Mouse (Mus musculus) limb, embryonic 10.5 days (tissue): ENCODE measurements around the gene Vmn1r51. TPM values are rescaled to one million over a fixed set of nuclear protein-coding genes. Genes with fewer than 3 reads are reported as not detected.
"Not testable (repeated sequence)": the region's sequence is repeated elsewhere in the genome, so short reads cannot be mapped to it uniquely, and the experiment has no call there.

Source experiments
- DNase-seq: peaks from one replicate; pipeline ENCODE4 v3.0.0-alpha.2; 2017; ENCODE audit warnings: low spot score
- H3K27ac ChIP-seq: fragments of 300-500 bp; sonication (generic); 2 replicates; pipeline ENCODE4 v1.5.1; 2016; ENCODE audit warnings: mild to moderate bottlenecking
- H3K27me3 ChIP-seq: fragments of 300-500 bp; sonication (generic); 2 replicates; pipeline ENCODE4 v1.6.1; 2016; ENCODE audit warnings: low read depth, mild to moderate bottlenecking; ENCODE audit not compliant: poor library complexity, severe bottlenecking
- H3K36me3 ChIP-seq: fragments of 300-500 bp; sonication (generic); 2 replicates; pipeline ENCODE4 v1.6.1; 2016; ENCODE audit warnings: mild to moderate bottlenecking, moderate library complexity
- H3K4me1 ChIP-seq: fragments of 300-500 bp; sonication (generic); 2 replicates; pipeline ENCODE4 v1.6.1; 2016
- H3K4me3 ChIP-seq: fragments of 300-500 bp; sonication (generic); 2 replicates; pipeline ENCODE4 v1.5.1; 2016; ENCODE audit warnings: mild to moderate bottlenecking, moderate library complexity
- H3K9me3 ChIP-seq: fragments of 300-500 bp; sonication (generic); replicated peaks from 2 replicates; pipeline ENCODE4 v1.6.1; 2016; ENCODE audit warnings: mild to moderate bottlenecking
- WGBS: fragments of 180-500 bp; shearing (Covaris S2); methylation state at CpG from one replicate; pipeline ENCODE4 v1.1.7; 2016; 5-methylcytosine and 5-hydroxymethylcytosine counted together
- polyA plus RNA-seq: library from polyadenylated mRNA; unstranded; fragments of >200 nt; fragmentation: Nextera tagmentation; extraction: Ambion mirVana; gene quantifications from 2 replicates; pipeline ENCODE4 v1.2.1, GENCODE M21; 2016

Vmn1r51 gene
- polyA plus RNA-seq: not detected in 2 replicates

- DNase-seq, H3K9me3 ChIP-seq, H3K4me3 ChIP-seq, H3K36me3 ChIP-seq, H3K27ac ChIP-seq, H3K4me1 ChIP-seq, H3K27me3 ChIP-seq: not testable (repeated sequence)
- WGBS: 96% methylated on average over 1 of the region's 1 CpGs
Measured at GRCm38 (mm10) chr6:90122296-90122695, at the start of gene Vmn1r51. Gene Vmn1r51 (plus strand): TSS chr6:90122596.

GRCm38 (mm10) chr6:90078406-90078805 lies 44.0 kb upstream of the Vmn1r51 start, which contains the start of gene Vmn1r49:
Gene Vmn1r49 (minus strand): TSS chr6:90078506.
- H3K4me3 ChIP-seq: no peak within 1 kb of the TSS
- no peaks in the 10 kb centered on the region for H3K27me3 ChIP-seq
- no peak for DNase-seq
- WGBS: 82% methylated on average over 4 of the region's 4 CpGs
- no peak within 1 kb of the TSS for H3K27ac ChIP-seq
- H3K9me3 ChIP-seq: no peaks in the 10 kb centered on the region
- H3K4me1 ChIP-seq: no peaks in the 10 kb centered on the region
- H3K36me3 ChIP-seq: no peaks in the 10 kb centered on the region

- Histone ChIP-seq H3K27me3 (no peaks in the 10 kb centered on the region), H3K4me1 (no peaks in the 10 kb centered on the region), H3K27ac (no peak overlapping the region), H3K36me3 (no peaks in the 10 kb centered on the region), H3K9me3 (no peaks in the 10 kb centered on the region), H3K4me3 (no peak overlapping the region)
- no peak for DNase-seq
- WGBS: 90% methylated on average over 2 of the region's 2 CpGs
Measured at GRCm38 (mm10) chr6:90100566-90100965, 21.8 kb upstream of the Vmn1r51 start.

- Histone ChIP-seq H3K4me1 (no peaks in the 10 kb centered on the region), H3K27ac (no peak within 1 kb of the TSS), H3K36me3 (no peaks in the 10 kb centered on the region), H3K9me3 (no peaks in the 10 kb centered on the region), H3K4me3 (no peak within 1 kb of the TSS), H3K27me3 (no peaks in the 10 kb centered on the region)
- no peak for DNase-seq
- WGBS: 69% methylated on average over 2 of the region's 2 CpGs
Measured at GRCm38 (mm10) chr6:90101130-90101529, 21.3 kb upstream of the Vmn1r51 start, which contains the start of gene Vmn1r50. Gene Vmn1r50 (plus strand): TSS chr6:90101430.

GRCm38 (mm10) chr6:90160139-90160538 lies 37.7 kb downstream of the Vmn1r51 start:
- H3K27me3 ChIP-seq: no peaks in the 10 kb centered on the region
- WGBS: 84% methylated on average over 3 of the region's 3 CpGs
- no peaks in the 10 kb centered on the region for H3K4me1 ChIP-seq
- H3K4me3 ChIP-seq: no peak overlapping the region
- H3K9me3 ChIP-seq: no peaks in the 10 kb centered on the region
- H3K27ac ChIP-seq: no peak overlapping the region
- DNase-seq: no peak
- no peaks in the 10 kb centered on the region for H3K36me3 ChIP-seq

GRCm38 (mm10) chr6:90174508-90174907 lies 52.1 kb downstream of the Vmn1r51 start, which contains the start of gene Vmn1r52:
Gene Vmn1r52 (plus strand): TSS chr6:90174808.
- no peaks in the 10 kb centered on the region for H3K36me3 ChIP-seq
- 81% methylated on average over 2 of the region's 2 CpGs for WGBS
- no peaks in the 10 kb centered on the region for H3K4me1 ChIP-seq
- H3K4me3 ChIP-seq: no peak within 1 kb of the TSS
- H3K27me3 ChIP-seq: no peaks in the 10 kb centered on the region
- no peaks in the 10 kb centered on the region for H3K9me3 ChIP-seq
- DNase-seq: no peak
- H3K27ac ChIP-seq: no peak within 1 kb of the TSS

Other genes starting within 250 kb of the Vmn1r51 start
- not detected in 2 replicates for gene Vmn1r42, start 246.2 kb upstream of the Vmn1r51 start, polyA plus RNA-seq
- gene Vmn1r43, start 246.2 kb upstream of the Vmn1r51 start, polyA plus RNA-seq: not detected in 2 replicates
- not detected in 2 replicates for gene Vmn1r44, start 238.9 kb upstream of the Vmn1r51 start, polyA plus RNA-seq
- gene Vmn1r45, start 182.0 kb upstream of the Vmn1r51 start, polyA plus RNA-seq: not detected in 2 replicates
- not detected in 2 replicates for gene Vmn1r46, start 153.3 kb upstream of the Vmn1r51 start, polyA plus RNA-seq
- gene Vmn1r47, start 106.4 kb upstream of the Vmn1r51 start, polyA plus RNA-seq: not detected in 2 replicates
- gene Vmn1r48, start 85.8 kb upstream of the Vmn1r51 start, polyA plus RNA-seq: not detected in 2 replicates
- not detected in 2 replicates for gene Vmn1r49, start 44.1 kb upstream of the Vmn1r51 start, polyA plus RNA-seq
- gene Vmn1r50, start 21.2 kb upstream of the Vmn1r51 start, polyA plus RNA-seq: not detected in 2 replicates
- not detected in 2 replicates for gene Vmn1r52, start 52.2 kb downstream of the Vmn1r51 start, polyA plus RNA-seq
- gene V1ra8, start 80.2 kb downstream of the Vmn1r51 start, polyA plus RNA-seq: not detected in 2 replicates
- not detected in 2 replicates for gene Vmn1r53, start 101.8 kb downstream of the Vmn1r51 start, polyA plus RNA-seq
- not detected in 2 replicates for gene Vmn1r54, start 123.7 kb downstream of the Vmn1r51 start, polyA plus RNA-seq
- not detected in 2 replicates for gene BC048671, start 178.6 kb downstream of the Vmn1r51 start, polyA plus RNA-seq
- 0.09 TPM in 1 of 2 replicates, not detected in the other for gene Chst13, start 202.6 kb downstream of the Vmn1r51 start, polyA plus RNA-seq
- 0.15 and 0.16 TPM in 2 replicates for gene Uroc1, start 210.7 kb downstream of the Vmn1r51 start, polyA plus RNA-seq
- gene Zxdc, start 246.9 kb downstream of the Vmn1r51 start, polyA plus RNA-seq: 6.1 and 6.4 TPM in 2 replicates